Mouse (Mus musculus): ENCODE measurements around the gene Tbck. TPM values are rescaled to one million over a fixed set of nuclear protein-coding genes. Genes with fewer than 3 reads are reported as not detected.

Tbck gene
- polyA plus RNA-seq, 1 experiment from 2014 or later = 12.8 TPM

- POLR2A ChIA-PET = no interaction called here
- CTCF ChIA-PET = interaction anchor here (0.8 to 2.3 kb wide), 3 partner anchors 28 to 222 kb away, joined by 3 to 7 read pairs (median 3); no protein-coding TSS in a partner anchor
- no peak for DNase-seq (ENCODE audit: low read depth, low spot score)
- no peaks in the 10 kb centered on the region for H3K27me3 ChIP-seq
- in situ Hi-C loops (cut with MboI; ENCODE audit: low pct_unique_long_range_greater_than_20kb) = no loop called here
- no peak for TF ChIP-seq CTCF (IDR thresholded peaks at IDR 0.05)
- ATAC-seq = peak; percentile 58
Observed at GRCm38 (mm10) chr3:132864329-132864919, 180.5 kb downstream of the Tbck start.

- CTCF ChIA-PET = interaction anchor here (0.7 to 2.3 kb wide), 5 partner anchors 10 to 222 kb away, joined by 3 to 7 read pairs (median 3); no protein-coding TSS in a partner anchor
- POLR2A ChIA-PET = no interaction called here
- TF ChIP-seq CTCF (IDR thresholded peaks at IDR 0.05) = no peak
- H3K27me3 ChIP-seq = no peaks in the 10 kb centered on the region
- ATAC-seq = peak; percentile 67
- in situ Hi-C loops (cut with MboI; ENCODE audit: low pct_unique_long_range_greater_than_20kb) = no loop called here
- peak; percentile 83 for DNase-seq (ENCODE audit: low read depth, low spot score)
Observed at GRCm38 (mm10) chr3:132864986-132865385, 181.0 kb downstream of the Tbck start.

GRCm38 (mm10) chr3:132865596-132865995 is 181.7 kb downstream of the Tbck start:
- ATAC-seq = peak; percentile 55
- no peak for TF ChIP-seq CTCF (IDR thresholded peaks at IDR 0.05)
- DNase-seq (ENCODE audit: low read depth, low spot score) = peak; percentile 92
- in situ Hi-C loops (cut with MboI; ENCODE audit: low pct_unique_long_range_greater_than_20kb) = no loop called here
- no peaks in the 10 kb centered on the region for H3K27me3 ChIP-seq
- ChIA-PET POLR2A (interaction anchor here (2.0 kb wide), 1 partner anchor 86 kb away, joined by 6 read pairs; no protein-coding TSS in a partner anchor), CTCF (interaction anchor here (0.7 to 2.3 kb wide), 6 partner anchors 11 to 221 kb away, joined by 3 to 7 read pairs (median 4); no protein-coding TSS in a partner anchor)

- DNase-seq (ENCODE audit: low read depth, low spot score) (no peak), ATAC-seq (no peak)
- ChIA-PET POLR2A (interaction anchor here (2.0 kb wide), 1 partner anchor 84 kb away, joined by 6 read pairs; no protein-coding TSS in a partner anchor), CTCF (interaction anchor here (1.8 kb wide), 1 partner anchor 17 kb away, joined by 4 read pairs; no protein-coding TSS in a partner anchor)
- TF ChIP-seq CTCF (IDR thresholded peaks at IDR 0.05) = no peak
- in situ Hi-C loops (cut with MboI; ENCODE audit: low pct_unique_long_range_greater_than_20kb) = no loop called here
- H3K27me3 ChIP-seq = no peaks in the 10 kb centered on the region
Observed at GRCm38 (mm10) chr3:132866984-132867383, 183.0 kb downstream of the Tbck start.

GRCm38 (mm10) chr3:132868838-132869237 is 184.9 kb downstream of the Tbck start:
- ChIA-PET CTCF (interaction anchor here (1.0 to 2.7 kb wide), 7 partner anchors 22 to 223 kb away, joined by 3 to 11 read pairs (median 3); partner anchors contain the start of genes Gstcd and Ints12), POLR2A (interaction anchor here (1.3 kb wide), 1 partner anchor 79 kb away, joined by 3 read pairs; no protein-coding TSS in a partner anchor)
- DNase-seq (ENCODE audit: low read depth, low spot score) = no peak
- no peaks in the 10 kb centered on the region for H3K27me3 ChIP-seq
- in situ Hi-C loops (cut with MboI; ENCODE audit: low pct_unique_long_range_greater_than_20kb) = no loop called here
- no peak for TF ChIP-seq CTCF (IDR thresholded peaks at IDR 0.05)
- ATAC-seq = no peak

- no peaks in the 10 kb centered on the region for H3K27me3 ChIP-seq
- DNase-seq (ENCODE audit: low read depth, low spot score) (peak; percentile 86), ATAC-seq (peak; percentile 15)
- in situ Hi-C loops (cut with MboI; ENCODE audit: low pct_unique_long_range_greater_than_20kb) = no loop called here
- ChIA-PET POLR2A (no interaction called here), CTCF (interaction anchor here (1.1 to 2.7 kb wide), 6 partner anchors 11 to 222 kb away, joined by 3 to 11 read pairs (median 3); partner anchors contain the start of genes Gstcd and Ints12)
- TF ChIP-seq CTCF (IDR thresholded peaks at IDR 0.05) = no peak
Observed at GRCm38 (mm10) chr3:132870079-132870478, 186.1 kb downstream of the Tbck start.

GRCm38 (mm10) chr3:132871318-132871904 is 187.5 kb downstream of the Tbck start:
- ChIA-PET CTCF (interaction anchor here (2.7 kb wide), 1 partner anchor 124 kb away, joined by 11 read pairs; no protein-coding TSS in a partner anchor), POLR2A (no interaction called here)
- H3K27me3 ChIP-seq = no peaks in the 10 kb centered on the region
- ATAC-seq (peak; percentile 72), DNase-seq (ENCODE audit: low read depth, low spot score) (peak; percentile 100)
- in situ Hi-C loops (cut with MboI; ENCODE audit: low pct_unique_long_range_greater_than_20kb) = no loop called here
- no peak for TF ChIP-seq CTCF (IDR thresholded peaks at IDR 0.05)

GRCm38 (mm10) chr3:132873251-132873650 is 189.3 kb downstream of the Tbck start:
- DNase-seq (ENCODE audit: low read depth, low spot score) (no peak), ATAC-seq (no peak)
- ChIA-PET POLR2A (interaction anchor here (0.7 to 1.4 kb wide), 3 partner anchors 23 to 78 kb away, joined by 3 to 6 read pairs (median 3); no protein-coding TSS in a partner anchor), CTCF (interaction anchor here (1.4 kb wide), 1 partner anchor 25 kb away, joined by 3 read pairs; no protein-coding TSS in a partner anchor)
- TF ChIP-seq CTCF (IDR thresholded peaks at IDR 0.05) = no peak
- no peaks in the 10 kb centered on the region for H3K27me3 ChIP-seq
- in situ Hi-C loops (cut with MboI; ENCODE audit: low pct_unique_long_range_greater_than_20kb) = no loop called here

- peak; percentile 98 for DNase-seq (ENCODE audit: low read depth, low spot score)
- POLR2A ChIA-PET = no interaction called here
- ATAC-seq = peak; percentile 58
- no peak for TF ChIP-seq CTCF (IDR thresholded peaks at IDR 0.05)
- CTCF ChIA-PET = no interaction called here
- in situ Hi-C loops (cut with MboI; ENCODE audit: low pct_unique_long_range_greater_than_20kb) = loop anchor here (5.0 kb wide), 1 partner anchor 66 kb away; no protein-coding TSS in a partner anchor
- H3K27me3 ChIP-seq = no peaks in the 10 kb centered on the region
Observed at GRCm38 (mm10) chr3:132876011-132876708, 192.2 kb downstream of the Tbck start.

GRCm38 (mm10) chr3:132876933-132877676 is 193.2 kb downstream of the Tbck start:
- DNase-seq (ENCODE audit: low read depth, low spot score) (peak; percentile 99), ATAC-seq (peak; percentile 72)
- POLR2A ChIA-PET = no interaction called here
- in situ Hi-C loops (cut with MboI; ENCODE audit: low pct_unique_long_range_greater_than_20kb) = loop anchor here (5.0 kb wide), 1 partner anchor 65 kb away; no protein-coding TSS in a partner anchor
- CTCF ChIA-PET = no interaction called here
- no peaks in the 10 kb centered on the region for H3K27me3 ChIP-seq
- no peak for TF ChIP-seq CTCF (IDR thresholded peaks at IDR 0.05)

All from Patski (cell line).